Mouse (Mus musculus) MEL (cell line): Measurements from ENCODE around the gene Ints4. TPM values are rescaled to one million over a fixed set of nuclear protein-coding genes. Genes with fewer than 3 reads are reported as not detected.

ENCODE experiments used
- DNase-seq: peaks from one replicate; pipeline ENCODE4 v3.0.0; 2011; ENCODE audit warnings: low read depth, low spot score
- H3K27ac ChIP-seq: 2 replicates; pipeline ENCODE4 v1.5.1; 2012; ENCODE audit warnings: low read depth, mild to moderate bottlenecking, control low read depth, low read length, moderate library complexity; ENCODE audit not compliant: control insufficient read depth
- H3K27me3 ChIP-seq, 2 experiments: fragments of 150-350 bp in 1 of 2; sonication (generic) in 1 of 2; 2 replicates each; pipeline ENCODE4 v1.6.1; 2012; ENCODE audit warnings: low read length in 2 of 2, mild to moderate bottlenecking in 2 of 2, improper control_type of control experiment in 1 of 2, moderate library complexity in 1 of 2; ENCODE audit not compliant: insufficient read depth in 2 of 2, control insufficient read depth in 1 of 2
- H3K36me3 ChIP-seq, 2 experiments: 2 replicates each; pipeline ENCODE4 v1.6.1; 2012 to 2014; ENCODE audit warnings: low read length in 2 of 2, improper control_type of control experiment in 1 of 2, inconsistent platforms in 1 of 2, mild to moderate bottlenecking in 1 of 2; ENCODE audit not compliant: insufficient read depth in 2 of 2, control insufficient read depth in 1 of 2
- H3K4me1 ChIP-seq, 2 experiments: fragments of 150-350 bp in 1 of 2; sonication (generic) in 1 of 2; 2 replicates each; pipeline ENCODE4 v1.6.1; 2012; ENCODE audit warnings: low read length in 2 of 2, improper control_type of control experiment in 1 of 2, mild to moderate bottlenecking in 1 of 2; ENCODE audit not compliant: insufficient read depth in 2 of 2, control insufficient read depth in 1 of 2
- H3K4me3 ChIP-seq, 2 experiments: fragments of 150-350 bp in 1 of 2; sonication (generic) in 1 of 2; 2 replicates each; pipeline ENCODE4 v1.5.1; 2012; ENCODE audit warnings: low read depth in 2 of 2, low read length in 2 of 2, mild to moderate bottlenecking in 2 of 2, moderate library complexity in 2 of 2, control low read depth in 1 of 2, improper control_type of control experiment in 1 of 2; ENCODE audit not compliant: control insufficient read depth in 1 of 2, insufficient read depth in 1 of 2
- H3K79me2 ChIP-seq: 2 replicates; pipeline ENCODE4 v1.6.1; 2012; ENCODE audit warnings: mild to moderate bottlenecking, low read length, moderate library complexity; ENCODE audit not compliant: control insufficient read depth, poor library complexity, insufficient read depth
- H3K9ac ChIP-seq: 2 replicates; pipeline ENCODE4 v1.6.1; 2012; ENCODE audit warnings: low read depth, mild to moderate bottlenecking, control low read depth, low read length, moderate library complexity; ENCODE audit not compliant: control insufficient read depth, poor library complexity, severe bottlenecking
- H3K9me3 ChIP-seq: fragments of 150-350 bp; sonication (generic); replicated peaks from 2 replicates; pipeline ENCODE4 v1.6.1; 2012; ENCODE audit warnings: mild to moderate bottlenecking, low read length, improper control_type of control experiment, moderate library complexity; ENCODE audit not compliant: insufficient read depth
- BHLHE40 ChIP-seq: IDR thresholded peaks from 2 replicates; pipeline ENCODE4 v1.6.1; 2012; ENCODE audit warnings: low read depth, mild to moderate bottlenecking, inconsistent platforms, low read length, improper control_type of control experiment, borderline replicate concordance
- CHD1 ChIP-seq: IDR thresholded peaks from 2 replicates; pipeline ENCODE4 v1.6.1; 2012; ENCODE audit warnings: low read depth, mild to moderate bottlenecking, inconsistent platforms, low read length, improper control_type of control experiment
- CTCF ChIP-seq, 3 experiments: IDR thresholded peaks in 2 of 3; conservative IDR thresholded peaks in 1 of 3; 2 replicates each; pipeline ENCODE4 v1.5.1; 2011 to 2012; ENCODE audit warnings: low read length in 3 of 3, low read depth in 2 of 3, mild to moderate bottlenecking in 2 of 3, improper control_type of control experiment in 1 of 3, inconsistent platforms in 1 of 3, mixed read lengths in 1 of 3, moderate library complexity in 1 of 3; ENCODE audit not compliant: control insufficient read depth in 1 of 3, insufficient read depth in 1 of 3, poor library complexity in 1 of 3, severe bottlenecking in 1 of 3
- EP300 ChIP-seq, 2 experiments: IDR thresholded peaks; 2 replicates each; pipeline ENCODE4 v1.6.1; 2011; ENCODE audit warnings: improper control_type of control experiment in 2 of 2, low read length in 2 of 2, low read depth in 1 of 2, mild to moderate bottlenecking in 1 of 2
- GABPA ChIP-seq: IDR thresholded peaks from 2 replicates; pipeline ENCODE4 v1.6.1; 2012; ENCODE audit warnings: low read depth, mild to moderate bottlenecking, inconsistent platforms, low read length, improper control_type of control experiment, moderate library complexity
- NRF1 ChIP-seq: IDR thresholded peaks from 2 replicates; pipeline ENCODE4 v1.6.1; 2014; ENCODE audit warnings: low read depth, mild to moderate bottlenecking, inconsistent platforms, low read length, improper control_type of control experiment, moderate library complexity; ENCODE audit not compliant: poor library complexity, insufficient read depth, severe bottlenecking
- RAD21 ChIP-seq: IDR thresholded peaks from 2 replicates; pipeline ENCODE4 v1.6.1; 2011; ENCODE audit warnings: mild to moderate bottlenecking, low read depth, low read length, improper control_type of control experiment
- TAL1 ChIP-seq: IDR thresholded peaks from 2 replicates; pipeline ENCODE4 v1.6.1; 2012; ENCODE audit warnings: mild to moderate bottlenecking, inconsistent platforms, low read length, moderate library complexity, mixed read lengths
- TCF12 ChIP-seq: IDR thresholded peaks from 2 replicates; pipeline ENCODE4 v1.6.1; 2014; ENCODE audit warnings: low read depth, mild to moderate bottlenecking, inconsistent platforms, low read length, improper control_type of control experiment, moderate library complexity
- USF1 ChIP-seq: IDR thresholded peaks from 2 replicates; pipeline ENCODE4 v1.6.1; 2014; ENCODE audit warnings: low read depth, mild to moderate bottlenecking, inconsistent platforms, low read length, improper control_type of control experiment, moderate library complexity
- ZKSCAN1 ChIP-seq: IDR thresholded peaks from 2 replicates; pipeline ENCODE4 v1.6.1; 2012; ENCODE audit warnings: low read depth, mild to moderate bottlenecking, inconsistent platforms, low read length, improper control_type of control experiment, moderate library complexity
- ZNF384 ChIP-seq: IDR thresholded peaks from 2 replicates; pipeline ENCODE4 v1.6.1; 2012; ENCODE audit warnings: low read depth, mild to moderate bottlenecking, inconsistent platforms, low read length, improper control_type of control experiment
- polyA plus RNA-seq, 2 experiments: library from polyadenylated mRNA; stranded (reverse) in 1 of 2; unstranded in 1 of 2; fragments of >175 nt in 1 of 2; fragments of >200 nt in 1 of 2; gene quantifications; 2 replicates each; pipeline versions ENCODE4 v1.2.1 to v1.2.4; 2012; ENCODE audit warnings: low replicate concordance in 2 of 2, low read depth in 1 of 2; ENCODE audit not compliant: insufficient read length in 2 of 2, insufficient read depth in 1 of 2, missing spikeins in 1 of 2
- total RNA-seq: library from RNA; depleted of rRNA; stranded (reverse); fragments of 300-350 nt; gene quantifications from 2 replicates; pipeline ENCODE4 v1.2.3, GENCODE M21; 2012

Gene Ints4
- total and polyA plus RNA-seq, 3 experiments = 53.7 to 73.9 TPM; not detected in 1

- no peaks in the 10 kb centered on the region for H3K9me3 ChIP-seq
- no peak overlapping the region for H3K9ac ChIP-seq
- H3K27me3 ChIP-seq = no peaks in the 10 kb centered on the region
- H3K36me3 ChIP-seq = peaks cover 5 to 6% of the 10 kb centered on the region in 2 experiments; a peak in 3 of 4 replicates
- TF ChIP-seq ZNF384 (no peak), TAL1 (no peak), TCF12 (no peak), USF1 (no peak), ZKSCAN1 (no peak), BHLHE40 (no peak)
- H3K27ac ChIP-seq = no peak overlapping the region
- H3K4me1 ChIP-seq = peaks cover 0 to 2% of the 10 kb centered on the region in 2 experiments; a peak in 2 of 4 replicates
- DNase-seq = peak; percentile 41
- H3K4me3 ChIP-seq = no peak overlapping the region
- no peaks in the 10 kb centered on the region for H3K79me2 ChIP-seq
Observed at GRCm38 (mm10) chr7:97492420-97492819, 11.7 kb downstream of the Ints4 start.

DNA sequence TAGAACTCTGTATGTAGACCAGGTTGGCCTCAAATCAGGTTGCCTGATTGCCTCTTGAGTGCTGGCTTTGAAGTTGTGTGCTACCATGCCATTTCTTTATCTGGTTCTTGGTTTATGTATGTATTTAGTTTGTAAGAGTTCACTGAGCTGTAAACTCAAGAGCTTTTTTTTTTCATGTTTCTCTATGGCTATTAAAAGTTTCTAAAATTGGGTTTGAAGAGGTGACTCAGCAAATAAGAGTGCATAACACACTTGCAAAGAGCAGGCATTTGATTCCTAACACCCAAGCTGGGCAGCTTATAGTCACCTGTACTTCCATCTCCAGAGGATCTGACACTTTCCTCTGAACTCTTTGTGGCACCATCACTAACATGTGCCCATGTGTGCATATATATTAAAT is 14.3 kb downstream of the Ints4 start:
- TF ChIP-seq EP300 (IDR thresholded peaks at IDR 0.05; ENCODE audit: low read depth in 1 of 2, low read length in 2 of 2) (no peak), RAD21 (no peak), NRF1 (no peak), CHD1 (no peak), GABPA (no peak), BHLHE40 (no peak), CTCF (IDR thresholded peaks at IDR 0.05 in 2 of 3, conservative IDR thresholded peaks at IDR 0.05 in 1 of 3; ENCODE audit: control insufficient read depth in 1 of 3, insufficient read depth in 1 of 3, low read depth in 2 of 3, low read length in 3 of 3, poor library complexity in 1 of 3, severe bottlenecking in 1 of 3) (no peak)
- Histone ChIP-seq H3K4me3 (no peak overlapping the region), H3K27me3 (no peaks in the 10 kb centered on the region), H3K36me3 (peaks cover 3 to 6% of the 10 kb centered on the region in 2 experiments; a peak in 3 of 4 replicates), H3K9me3 (no peaks in the 10 kb centered on the region), H3K79me2 (no peaks in the 10 kb centered on the region), H3K4me1 (peaks cover 0 to 2% of the 10 kb centered on the region in 2 experiments; a peak in 2 of 4 replicates), H3K9ac (no peak overlapping the region), H3K27ac (no peak overlapping the region)
- DNase-seq = no peak

GRCm38 (mm10) chr7:97500555-97501209 is 19.9 kb downstream of the Ints4 start:
- H3K4me1 ChIP-seq = no peaks in the 10 kb centered on the region
- no peak for DNase-seq
- H3K79me2 ChIP-seq = no peaks in the 10 kb centered on the region
- TF ChIP-seq BHLHE40 (no peak), ZKSCAN1 (no peak), NRF1 (no peak)
- H3K9me3 ChIP-seq = no peaks in the 10 kb centered on the region
- no peak overlapping the region for H3K9ac ChIP-seq
- peaks cover 0 to 2% of the 10 kb centered on the region in 2 experiments; a peak in 1 of 4 replicates for H3K36me3 ChIP-seq
- no peak overlapping the region for H3K4me3 ChIP-seq
- H3K27me3 ChIP-seq = no peaks in the 10 kb centered on the region
- H3K27ac ChIP-seq = no peak overlapping the region
